Mouse (Mus musculus): ENCODE data around the gene Mlip.
"Not testable (repeated sequence)": the region's sequence is repeated elsewhere in the genome, so short reads cannot be mapped to it uniquely, and the experiment has no call there.

Gene Mlip

DNA sequence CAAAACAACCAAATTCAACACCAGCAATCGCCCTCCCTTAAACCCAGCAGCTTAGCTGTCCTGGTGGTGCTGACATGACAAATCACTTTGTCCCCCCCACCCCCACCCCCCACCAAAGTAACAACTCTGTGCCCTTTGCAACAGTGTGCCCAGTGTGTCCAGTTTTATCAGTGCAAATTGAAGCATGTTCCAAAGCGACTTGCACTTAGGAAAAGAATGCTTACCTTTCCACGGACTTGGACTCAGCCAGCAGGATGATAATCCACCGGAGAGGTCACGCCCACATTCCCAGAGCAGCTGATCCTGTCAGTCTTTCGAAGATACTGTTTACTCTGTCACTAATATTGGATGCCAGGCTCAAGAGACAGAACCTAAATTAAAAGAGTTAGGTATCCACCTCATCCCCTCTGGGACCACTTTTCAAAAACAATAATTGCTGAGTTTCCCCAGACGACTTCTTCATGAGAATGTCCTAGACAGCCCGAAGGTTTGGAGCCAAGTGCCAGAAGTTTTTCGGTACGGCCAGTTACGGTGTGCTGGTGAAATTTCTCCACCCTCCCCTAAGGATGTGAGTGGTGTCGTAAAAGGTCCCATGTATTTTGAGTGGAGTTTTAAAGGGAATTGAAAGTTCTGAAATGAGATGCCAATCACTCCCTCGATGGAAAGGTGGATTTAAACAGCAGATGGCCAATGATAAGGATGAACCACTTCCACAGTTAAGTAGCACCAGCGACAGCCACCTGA, at the start of gene Mlip:
Mlip (minus strand) TSS at position 538 of the 744 bp plus-strand sequence.
- no peak for DNase-seq

DNA sequence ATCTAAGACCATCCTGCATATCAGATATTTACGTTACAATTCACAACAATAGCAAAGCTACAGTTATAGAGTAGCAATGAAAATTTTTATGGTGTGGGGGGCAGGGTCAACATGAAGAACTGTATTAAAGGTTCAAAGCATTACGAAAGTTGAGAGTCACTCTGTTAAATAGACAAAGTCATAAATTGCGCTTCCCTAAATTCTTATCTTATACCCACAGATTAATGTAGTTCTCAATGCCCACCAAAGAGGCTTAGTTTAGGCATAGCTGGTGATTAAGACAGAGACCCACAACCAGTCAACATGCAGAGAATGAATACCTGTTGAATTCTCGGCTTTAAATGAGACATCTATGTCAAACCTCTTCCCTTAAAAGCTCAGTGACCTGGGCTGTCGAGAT, 47.0 kb upstream of the Mlip start:
- DNase-seq = no peak

- no peak for DNase-seq
Observed at GRCm38 (mm10) chr9:77398856-77399631, 46.3 kb upstream of the Mlip start.

GRCm38 (mm10) chr9:77397027-77397426, 44.3 kb upstream of the Mlip start:
- no peak for DNase-seq

DNA sequence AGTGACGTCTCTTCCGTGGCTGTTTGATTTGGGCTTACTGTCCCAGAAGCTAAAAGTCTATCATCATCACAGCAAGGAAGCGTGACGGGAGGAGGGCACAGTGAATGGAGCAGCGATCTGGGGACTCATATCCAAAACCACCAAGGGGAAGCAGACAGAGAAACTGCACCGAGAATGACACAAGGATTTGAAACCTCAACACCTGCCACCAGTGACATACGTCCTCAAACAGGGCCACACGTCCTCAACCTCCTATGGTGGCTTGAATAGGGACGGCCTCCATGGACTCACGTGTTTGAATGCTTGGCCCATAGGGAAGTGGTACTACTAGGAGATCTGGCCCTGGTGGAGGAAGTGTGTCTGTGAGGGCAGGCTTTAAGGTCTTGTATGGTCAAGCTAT, 38.5 kb upstream of the Mlip start:
- no peak for DNase-seq

GRCm38 (mm10) chr9:77388956-77389355, 36.2 kb upstream of the Mlip start:
- no peak for DNase-seq

- no peak for DNase-seq
Observed at GRCm38 (mm10) chr9:77386751-77387150, 34.0 kb upstream of the Mlip start.

GRCm38 (mm10) chr9:77385611-77386010, 32.8 kb upstream of the Mlip start:
- no peak for DNase-seq

- no peak for DNase-seq
Observed at GRCm38 (mm10) chr9:77384651-77385050, 31.9 kb upstream of the Mlip start.

DNA sequence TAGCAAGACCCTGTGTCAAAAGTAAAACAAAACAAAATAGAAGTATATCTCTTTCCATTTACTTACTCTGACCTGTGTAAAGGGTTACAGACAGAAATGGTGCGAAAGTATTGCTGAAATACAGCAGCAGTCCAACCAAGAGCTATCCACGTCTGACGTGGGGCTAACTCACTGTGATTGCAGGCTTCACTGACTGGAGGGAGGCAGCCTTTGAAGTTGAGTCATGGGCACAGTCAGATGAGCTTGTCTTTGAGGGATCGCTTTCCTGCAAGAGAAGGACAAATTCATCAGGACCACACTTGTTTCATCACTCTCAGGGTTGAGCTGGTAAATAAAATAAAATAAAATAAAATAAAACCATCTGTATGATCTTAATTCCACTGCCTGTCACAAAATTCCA, 31.2 kb upstream of the Mlip start:
- no peak for DNase-seq

- DNase-seq = no peak
Observed at GRCm38 (mm10) chr9:77382514-77382913, 29.7 kb upstream of the Mlip start.

DNA sequence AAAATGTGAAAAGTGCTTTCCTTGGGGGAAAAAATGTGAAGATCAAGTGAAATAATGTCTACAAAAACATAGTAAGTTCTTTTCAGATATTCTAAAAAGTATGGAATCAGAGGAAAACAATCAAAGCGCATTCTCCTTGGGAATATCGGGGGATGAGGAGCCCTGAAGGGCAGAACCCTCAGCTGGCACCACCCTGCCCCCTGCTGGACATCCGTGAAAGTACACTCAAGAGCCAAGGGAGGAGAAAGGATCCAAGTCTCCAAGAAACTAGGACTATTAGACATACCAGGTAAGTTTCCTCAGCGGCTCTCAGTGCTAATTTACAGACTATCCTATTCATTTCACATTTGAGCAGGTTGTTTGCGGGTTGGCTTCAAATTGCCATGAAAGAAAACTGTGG, 28.8 kb upstream of the Mlip start:
- peak; percentile 88 to 90 for DNase-seq

DNA sequence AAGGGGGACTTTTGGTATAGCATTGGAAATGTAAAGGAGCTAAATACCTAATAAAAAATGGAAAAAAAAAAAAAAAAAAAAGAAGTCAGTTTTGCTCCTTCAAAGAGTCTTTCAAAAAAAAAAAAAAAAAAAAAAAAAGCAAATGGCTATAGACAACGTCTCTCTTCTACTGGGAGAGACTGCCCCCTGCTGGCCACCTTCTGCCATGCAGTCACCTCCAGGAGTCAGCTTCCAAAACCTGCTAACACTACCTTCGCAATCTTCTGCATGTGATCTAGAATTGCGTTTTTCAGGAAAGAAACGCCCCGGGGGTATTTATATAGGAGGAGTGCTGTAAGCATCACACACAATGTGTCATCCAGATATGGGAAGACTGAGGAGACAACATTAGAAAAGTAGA, 26.9 kb upstream of the Mlip start:
- peak; percentile 86 to 87 for DNase-seq

DNA sequence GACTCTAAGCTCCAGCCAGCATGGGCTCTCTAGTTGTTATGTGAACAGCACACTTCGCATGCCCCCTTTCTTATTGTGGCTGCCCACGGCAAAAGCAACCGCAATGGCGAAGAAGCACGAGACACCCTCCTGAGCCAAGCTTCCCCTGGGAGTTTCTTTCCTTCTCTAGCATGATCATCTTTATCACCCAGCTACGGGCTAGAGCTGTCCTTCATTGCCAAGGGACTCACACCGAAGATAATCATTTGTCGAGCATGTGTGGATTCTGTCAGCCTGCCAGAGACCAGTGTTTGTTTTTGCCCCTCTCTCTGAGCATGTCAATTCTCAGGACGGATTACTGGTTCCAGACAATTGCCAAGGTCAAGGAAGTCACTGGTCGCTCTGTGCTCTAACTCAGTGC, 24.9 kb upstream of the Mlip start:
- DNase-seq = no peak

GRCm38 (mm10) chr9:77377082-77377481, 24.3 kb upstream of the Mlip start:
- DNase-seq = peak; percentile 63 to 70

DNA sequence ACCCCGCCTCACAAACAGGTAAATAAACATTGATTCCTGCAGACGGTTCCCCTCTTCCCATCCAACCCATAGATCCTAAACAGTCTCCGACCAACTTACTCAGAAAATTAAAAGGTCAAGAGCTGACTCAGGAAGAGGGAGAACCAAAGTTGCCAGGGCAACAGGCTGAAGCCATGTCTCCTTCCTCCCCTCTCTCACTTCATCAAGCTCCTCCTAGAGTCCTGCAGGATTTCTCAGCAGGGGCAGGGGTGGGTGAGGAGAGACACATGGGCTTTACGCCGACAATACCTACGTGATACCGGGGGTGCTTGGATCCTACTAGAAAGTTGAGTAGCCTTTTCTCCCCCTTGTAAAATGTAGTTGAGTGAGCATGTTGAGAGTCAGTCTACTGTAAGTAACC, 23.8 kb upstream of the Mlip start:
- DNase-seq = no peak

DNA sequence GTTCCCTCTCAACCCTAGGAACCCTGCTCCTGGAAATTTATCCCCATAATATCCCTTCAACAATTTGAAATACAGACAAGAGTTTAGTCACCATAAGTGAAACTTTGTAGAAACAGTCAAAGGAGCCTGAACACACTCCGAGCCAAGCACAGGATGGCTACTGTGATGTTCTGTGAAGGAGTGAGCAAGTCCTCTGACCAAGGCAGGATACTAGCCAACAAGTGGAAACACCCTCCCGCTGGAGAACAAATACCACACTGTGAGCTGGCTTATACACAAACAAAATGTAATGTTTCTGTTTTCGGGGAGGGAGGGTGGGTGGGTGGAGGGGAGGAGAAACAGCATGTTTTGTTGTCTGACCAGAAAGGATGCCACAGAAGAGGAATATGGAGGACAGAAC, 17.9 kb upstream of the Mlip start:
- no peak for DNase-seq

DNA sequence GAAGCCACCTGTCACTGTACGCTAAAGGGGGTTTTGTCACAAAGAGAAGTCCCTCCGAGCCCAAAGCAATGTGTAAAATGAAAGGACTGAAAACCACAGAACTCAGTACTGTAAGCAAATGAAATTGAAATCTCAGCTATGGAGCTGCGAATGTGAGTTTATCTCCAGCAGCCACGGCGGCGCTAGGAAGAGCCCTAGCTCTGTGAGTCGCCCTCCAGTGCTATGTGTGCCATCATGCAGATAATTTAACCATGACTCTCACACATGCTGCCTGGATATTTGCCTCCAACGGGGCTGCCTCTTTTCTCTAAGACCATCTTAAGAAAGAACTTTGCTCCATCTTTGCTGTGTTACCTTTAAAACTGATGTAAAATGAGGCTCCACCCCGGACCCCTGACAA, 16.5 kb upstream of the Mlip start:
- no peak for DNase-seq

DNA sequence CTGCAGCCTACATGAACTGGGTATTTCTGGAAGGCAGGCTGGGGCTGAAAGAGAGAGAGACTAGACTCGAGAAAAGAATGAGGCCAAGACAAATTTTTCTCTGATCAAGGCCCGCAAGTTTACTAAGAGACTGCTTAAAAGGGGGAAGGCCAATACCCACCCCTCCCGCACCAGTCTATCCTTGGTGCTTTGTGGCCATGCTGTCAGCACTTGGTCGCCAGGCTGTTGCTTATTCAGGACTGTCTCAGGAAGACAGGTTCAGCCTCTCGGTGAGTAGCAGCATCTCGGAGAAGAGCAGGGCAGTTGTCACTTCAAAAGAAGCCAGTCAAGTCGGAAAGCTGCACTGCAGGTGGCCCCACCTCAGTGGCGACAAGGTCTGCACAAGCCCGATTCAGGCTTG, 11.9 kb upstream of the Mlip start:
- not testable (repeated sequence) for DNase-seq

- no peak for DNase-seq
Observed at GRCm38 (mm10) chr9:77362906-77363305, 10.1 kb upstream of the Mlip start.

- no peak for DNase-seq
Observed at GRCm38 (mm10) chr9:77360654-77361053, 7.9 kb upstream of the Mlip start.

- DNase-seq = no peak
Observed at GRCm38 (mm10) chr9:77359278-77359973, 6.7 kb upstream of the Mlip start.

DNA sequence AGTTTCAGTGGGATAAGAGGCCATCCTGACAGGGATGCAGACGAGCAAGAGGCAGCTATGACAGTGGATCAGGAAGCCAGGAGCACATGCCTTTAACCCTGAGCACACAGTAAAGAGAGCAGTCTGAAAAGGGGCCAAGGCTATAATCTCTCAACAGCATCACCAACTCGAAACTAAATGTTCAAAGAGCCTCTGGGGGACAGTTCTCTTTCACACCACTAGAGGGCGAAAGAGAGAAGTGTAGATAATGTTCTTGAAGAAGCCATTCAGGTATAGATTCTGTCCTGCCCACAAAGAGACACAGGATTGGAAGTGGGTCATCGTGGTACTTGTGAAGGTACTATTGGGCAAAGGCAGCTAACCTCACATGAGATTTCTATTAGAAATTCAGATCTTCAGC, 1.2 kb upstream of the Mlip start:
- DNase-seq = no peak

- no peak for DNase-seq
Observed at GRCm38 (mm10) chr9:77347704-77348103, 5.1 kb downstream of the Mlip start.

All from kidney, postnatal 4 days (tissue).